Mouse (Mus musculus) common myeloid progenitor, adult 5-6 weeks (primary cell): Measurements from ENCODE around the gene Atxn1l. TPM values are rescaled to one million over a fixed set of nuclear protein-coding genes. Genes with fewer than 3 reads are reported as not detected.

Experiments
- ATAC-seq: replicated peaks from 2 replicates; pipeline ENCODE4 v1.8.0; 2016; ENCODE audit warnings: low read depth, mild to moderate bottlenecking, moderate TSS enrichment, inconsistent platforms; ENCODE audit not compliant: poor library complexity, severe bottlenecking
- total RNA-seq: library from RNA; stranded (forward); fragments of 200-1000, 187-1606 nt; gene quantifications from 2 replicates; pipeline ENCODE4 v1.2.3, GENCODE M21; 2017

Gene Atxn1l
- total RNA-seq, 1 experiment from 2014 or later, result 13.4 TPM

- no peak for ATAC-seq
Observed at GRCm38 (mm10) chr8:109681535-109681934, 56.0 kb downstream of the Atxn1l start.

Other genes starting within 250 kb of the Atxn1l start
- not detected in 2 replicates for gene Pmfbp1, start 243.7 kb downstream of the Atxn1l start, total RNA-seq
- 43.7 and 52.7 TPM in 2 replicates for gene Dhx38, start 171.9 kb downstream of the Atxn1l start, total RNA-seq
- 12.4 and 17.7 TPM in 2 replicates for gene Txnl4b, start 171.8 kb downstream of the Atxn1l start, total RNA-seq
- 19.9 and 26.4 TPM in 2 replicates for gene Hp, start 158.6 kb downstream of the Atxn1l start, total RNA-seq
- gene Dhodh, start 129.1 kb downstream of the Atxn1l start, total RNA-seq, result 21.9 and 23.1 TPM in 2 replicates
- 0.82 and 1.0 TPM in 2 replicates for gene Pkd1l3, start 123.2 kb downstream of the Atxn1l start, total RNA-seq
- 63.5 and 85.4 TPM in 2 replicates for gene Ist1, start 44.5 kb downstream of the Atxn1l start, total RNA-seq
- 4.3 and 7.5 TPM in 2 replicates for gene Zfp821, start 32.2 kb downstream of the Atxn1l start, total RNA-seq
- gene Ap1g1, start 40.8 kb upstream of the Atxn1l start, total RNA-seq, result 53.6 and 71.5 TPM in 2 replicates
- 6.0 and 10.7 TPM in 2 replicates for gene Phlpp2, start 130.8 kb upstream of the Atxn1l start, total RNA-seq
- not detected in 2 replicates for gene Marveld3, start 224.5 kb upstream of the Atxn1l start, total RNA-seq